Mouse (Mus musculus) CH12.LX (cell line): ENCODE data around the gene Pde6b. TPM values are rescaled to one million over a fixed set of nuclear protein-coding genes. Genes with fewer than 3 reads are reported as not detected.

Experiments used
- DNase-seq: peaks from one replicate; pipeline ENCODE4 v3.0.0-alpha.2; 2013; ENCODE audit errors: extremely low read depth
- H3K27ac ChIP-seq: 2 replicates; pipeline ENCODE4 v1.5.1; 2012; ENCODE audit warnings: low read depth, mild to moderate bottlenecking, control low read depth, moderate library complexity; ENCODE audit not compliant: insufficient read depth
- H3K27me3 ChIP-seq: replicated peaks from 2 replicates; pipeline ENCODE3; 2012; ENCODE audit warnings: inconsistent platforms
- H3K36me3 ChIP-seq, 2 experiments: replicated peaks in 1 of 2; 2 replicates each; pipeline versions ENCODE3 to v1.6.1; 2012; ENCODE audit warnings: inconsistent platforms in 1 of 2, low read length in 1 of 2, mild to moderate bottlenecking in 1 of 2, mixed read lengths in 1 of 2, moderate library complexity in 1 of 2; ENCODE audit not compliant: control insufficient read depth in 1 of 2, insufficient read depth in 1 of 2
- H3K4me1 ChIP-seq, 2 experiments: 2 replicates each; pipeline ENCODE4 v1.6.1; 2012; ENCODE audit warnings: inconsistent platforms in 1 of 2, moderate library complexity in 1 of 2; ENCODE audit not compliant: insufficient read depth in 2 of 2, control insufficient read depth in 1 of 2
- H3K4me2 ChIP-seq: 2 replicates; pipeline ENCODE4 v1.6.1; 2012; ENCODE audit warnings: low read depth, mild to moderate bottlenecking, control low read depth; ENCODE audit not compliant: poor library complexity, insufficient read depth, severe bottlenecking
- H3K4me3 ChIP-seq, 3 experiments: fragments of 150-350 bp in 1 of 3; sonication (generic) in 1 of 3; replicated peaks in 1 of 3; 2 replicates each; pipeline versions ENCODE3 to v1.5.1; 2011 to 2012; ENCODE audit warnings: low read depth in 2 of 3, low read length in 2 of 3, mild to moderate bottlenecking in 2 of 3, moderate library complexity in 2 of 3, control low read depth in 1 of 3, improper control_type of control experiment in 1 of 3, inconsistent platforms in 1 of 3, mixed read lengths in 1 of 3; ENCODE audit not compliant: poor library complexity in 1 of 3
- H3K79me2 ChIP-seq: replicated peaks from 2 replicates; pipeline ENCODE4 v1.6.1; 2012; ENCODE audit warnings: mild to moderate bottlenecking, moderate library complexity; ENCODE audit not compliant: control insufficient read depth, poor library complexity, insufficient read depth, severe bottlenecking; ENCODE audit errors: extremely low read depth
- H3K9ac ChIP-seq: 2 replicates; pipeline ENCODE4 v1.6.1; 2012; ENCODE audit warnings: low read depth, mild to moderate bottlenecking, control low read depth, moderate library complexity; ENCODE audit not compliant: insufficient read depth
- H3K9me3 ChIP-seq: replicated peaks from 2 replicates; pipeline ENCODE3; 2012; ENCODE audit warnings: low read length, inconsistent platforms, mixed read lengths
- CHD1 ChIP-seq: IDR thresholded peaks from 2 replicates; pipeline ENCODE4 v1.6.1; 2012; ENCODE audit warnings: low read depth, low read length, improper control_type of control experiment, inconsistent platforms
- CHD2 ChIP-seq: IDR thresholded peaks from 2 replicates; pipeline ENCODE4 v1.6.1; 2011; ENCODE audit warnings: low read length, improper control_type of control experiment
- CTCF ChIP-seq, 2 experiments: IDR thresholded peaks in 1 of 2; conservative IDR thresholded peaks in 1 of 2; 2 replicates each; pipeline ENCODE4 v1.5.1; 2011 to 2012; ENCODE audit warnings: low read depth in 2 of 2, low read length in 2 of 2, improper control_type of control experiment in 1 of 2, inconsistent platforms in 1 of 2, mild to moderate bottlenecking in 1 of 2, moderate library complexity in 1 of 2
- EP300 ChIP-seq: IDR thresholded peaks from 2 replicates; pipeline ENCODE4 v1.6.1; 2011; ENCODE audit warnings: low read length, improper control_type of control experiment
- ETS1 ChIP-seq: conservative IDR thresholded peaks from 2 replicates; pipeline ENCODE4 v1.6.1; 2012; ENCODE audit warnings: low read depth, mild to moderate bottlenecking, inconsistent platforms, low read length, improper control_type of control experiment, moderate library complexity
- GABPA ChIP-seq: IDR thresholded peaks from 2 replicates; pipeline ENCODE4 v1.6.1; 2012; ENCODE audit warnings: low read depth, low read length, improper control_type of control experiment, inconsistent platforms; ENCODE audit not compliant: insufficient replicate concordance
- IRF4 ChIP-seq: IDR thresholded peaks from 2 replicates; pipeline ENCODE4 v1.6.1; 2014; ENCODE audit warnings: low read depth, mild to moderate bottlenecking, inconsistent platforms, low read length, improper control_type of control experiment
- JUN ChIP-seq: IDR thresholded peaks from 2 replicates; pipeline ENCODE4 v1.6.1; 2011; ENCODE audit warnings: low read depth, mild to moderate bottlenecking, low read length, improper control_type of control experiment, moderate library complexity; ENCODE audit not compliant: insufficient read depth
- JUND ChIP-seq: conservative IDR thresholded peaks from 2 replicates; pipeline ENCODE4 v1.6.1; 2011; ENCODE audit warnings: low read depth, low read length, improper control_type of control experiment
- KAT2A ChIP-seq: IDR thresholded peaks from 2 replicates; pipeline ENCODE4 v1.6.1; 2012; ENCODE audit warnings: low read length, improper control_type of control experiment, inconsistent platforms; ENCODE audit not compliant: insufficient replicate concordance
- MAFK ChIP-seq: IDR thresholded peaks from 2 replicates; pipeline ENCODE4 v1.6.1; 2011; ENCODE audit warnings: low read length, improper control_type of control experiment; ENCODE audit not compliant: insufficient replicate concordance
- MAZ ChIP-seq: IDR thresholded peaks from 2 replicates; pipeline ENCODE4 v1.6.1; 2012; ENCODE audit warnings: low read depth, mild to moderate bottlenecking, inconsistent platforms, low read length, improper control_type of control experiment, moderate library complexity
- MXI1 ChIP-seq: IDR thresholded peaks from 2 replicates; pipeline ENCODE4 v1.6.1; 2011; ENCODE audit warnings: mild to moderate bottlenecking, low read depth, low read length, improper control_type of control experiment
- NELFE ChIP-seq: IDR thresholded peaks from 2 replicates; pipeline ENCODE4 v1.6.1; 2011; ENCODE audit warnings: low read depth, low read length, improper control_type of control experiment
- TCF12 ChIP-seq: IDR thresholded peaks from 2 replicates; pipeline ENCODE4 v1.6.1; 2014; ENCODE audit warnings: low read depth, mild to moderate bottlenecking, inconsistent platforms, low read length, improper control_type of control experiment
- UBTF ChIP-seq: IDR thresholded peaks from 2 replicates; pipeline ENCODE4 v1.6.1; 2012; ENCODE audit warnings: low read depth, mild to moderate bottlenecking, inconsistent platforms, low read length, improper control_type of control experiment, moderate library complexity
- ZNF384 ChIP-seq: IDR thresholded peaks from 2 replicates; pipeline ENCODE4 v1.6.1; 2012; ENCODE audit warnings: low read depth, low read length, improper control_type of control experiment, inconsistent platforms
- dilution Hi-C: fragments of 300-500 bp; cut with MboI; formaldehyde crosslinking; loops from 2 replicates; pipeline ENCODE4 v1.14.3; 2020; ENCODE audit warnings: low sequenced_read_pairs; ENCODE audit not compliant: extremely low pct_unique_long_range_greater_than_20kb, extremely low pct_ligation_motif_present
- in situ Hi-C: fragments of 300-500 bp; cut with MboI; formaldehyde crosslinking; loops from 3 replicates; pipeline ENCODE4 v1.14.3; 2019; ENCODE audit warnings: low sequenced_read_pairs, low pct_ligation_motif_present, low pct_unique_long_range_greater_than_20kb, mixed read lengths
- polyA plus RNA-seq: library from polyadenylated mRNA; unstranded; fragments of >175 nt; gene quantifications from 2 replicates; pipeline ENCODE4 v1.2.1, GENCODE M21; 2012; ENCODE audit warnings: low read depth; ENCODE audit not compliant: insufficient read length
- total RNA-seq, 2 experiments: library from RNA; depleted of rRNA; stranded (reverse); fragments of 300-350 nt in 1 of 2; fragments of >200 nt in 1 of 2; gene quantifications; 2 replicates each; pipeline ENCODE4 v1.2.3; 2012 to 2014

The Pde6b gene
- total and polyA plus RNA-seq, 3 experiments: 0.11 TPM; not detected in 2

GRCm38 (mm10) chr5:108451611-108452010 is 63.4 kb downstream of the Pde6b start:
- Histone ChIP-seq H3K27me3 (peaks cover 15% of the 10 kb centered on the region), H3K9me3 (no peaks in the 10 kb centered on the region), H3K4me2 (no peak overlapping the region), H3K4me3 (no peak overlapping the region), H3K9ac (no peak overlapping the region), H3K4me1 (no peaks in the 10 kb centered on the region), H3K27ac (no peak overlapping the region), H3K79me2 (no peaks in the 10 kb centered on the region), H3K36me3 (no peaks in the 10 kb centered on the region)
- no peak for DNase-seq
- dilution Hi-C loops: no loop called here
- in situ Hi-C loops: no loop called here
- TF ChIP-seq CTCF (conservative IDR thresholded peaks at IDR 0.05 in 1 of 2, IDR thresholded peaks at IDR 0.05 in 1 of 2; ENCODE audit: low read depth in 2 of 2, low read length in 2 of 2): no peak

GRCm38 (mm10) chr5:108452422-108452821 is 64.2 kb downstream of the Pde6b start:
- dilution Hi-C loops: no loop called here
- TF ChIP-seq GABPA (no peak), ZNF384 (no peak), JUN (no peak), EP300 (no peak), TCF12 (no peak), JUND (no peak), ETS1 (no peak), MXI1 (no peak), CHD1 (no peak), NELFE (no peak), MAFK (no peak), CTCF (conservative IDR thresholded peaks at IDR 0.05 in 1 of 2, IDR thresholded peaks at IDR 0.05 in 1 of 2; ENCODE audit: low read depth in 2 of 2, low read length in 2 of 2) (no peak)

GRCm38 (mm10) chr5:108454094-108454493 is 65.9 kb downstream of the Pde6b start:
- H3K27ac ChIP-seq: no peak overlapping the region
- no peaks in the 10 kb centered on the region for H3K79me2 ChIP-seq
- TF ChIP-seq MAZ: no peak
- no peak for TF ChIP-seq UBTF
- no peak for TF ChIP-seq CHD2
- TF ChIP-seq TCF12: no peak
- TF ChIP-seq IRF4: no peak
- no peak for TF ChIP-seq EP300
- TF ChIP-seq KAT2A: no peak
- TF ChIP-seq, all 38 proteins: peak for 0

More at GRCm38 (mm10) chr5:108452422-108452821, 64.2 kb downstream of the Pde6b start:
- no peak for DNase-seq
- Histone ChIP-seq H3K36me3 (no peaks in the 10 kb centered on the region), H3K27me3 (peaks cover 10% of the 10 kb centered on the region), H3K4me2 (no peak overlapping the region), H3K27ac (no peak overlapping the region), H3K9me3 (no peaks in the 10 kb centered on the region), H3K4me1 (no peaks in the 10 kb centered on the region), H3K9ac (no peak overlapping the region), H3K79me2 (no peaks in the 10 kb centered on the region), H3K4me3 (no peak overlapping the region)
- in situ Hi-C loops: no loop called here

More at GRCm38 (mm10) chr5:108454094-108454493, 65.9 kb downstream of the Pde6b start:
- no peak overlapping the region for H3K9ac ChIP-seq
- H3K36me3 ChIP-seq: no peaks in the 10 kb centered on the region
- H3K4me3 ChIP-seq: no peak overlapping the region
- H3K27me3 ChIP-seq: peaks cover 17% of the 10 kb centered on the region
- no peak overlapping the region for H3K4me2 ChIP-seq
- H3K4me1 ChIP-seq: no peaks in the 10 kb centered on the region
- no peak for DNase-seq
- in situ Hi-C loops: no loop called here
- no peaks in the 10 kb centered on the region for H3K9me3 ChIP-seq
- dilution Hi-C loops: no loop called here
